Mouse (Mus musculus) 3134 (cell line): Measurements from ENCODE around the gene Nceh1.

Source experiments
- DNase-seq: peaks from one replicate; pipeline ENCODE4 v3.0.0-alpha.2; 2011; ENCODE audit warnings: low spot score; ENCODE audit not compliant: insufficient read length; ENCODE audit errors: extremely low read depth

The Nceh1 gene

DNA sequence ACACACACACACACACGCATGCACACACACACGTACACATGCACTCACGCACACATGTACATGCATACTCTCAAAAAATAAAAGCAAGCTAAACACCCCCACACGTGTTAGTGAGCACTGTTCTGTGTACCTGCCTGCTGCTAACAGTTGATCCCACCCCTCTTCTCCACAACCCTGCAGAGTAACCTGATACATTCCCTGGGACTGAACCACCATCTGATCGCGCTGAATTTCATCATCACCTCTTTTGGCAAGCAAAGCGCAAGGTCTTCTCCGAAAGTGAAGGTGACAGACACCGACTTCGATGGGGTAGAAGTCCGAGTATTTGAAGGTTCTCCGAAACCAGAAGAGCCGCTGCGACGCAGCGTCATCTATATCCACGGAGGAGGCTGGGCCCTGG lies 39.7 kb downstream of the Nceh1 start:
- DNase-seq, result no peak

DNA sequence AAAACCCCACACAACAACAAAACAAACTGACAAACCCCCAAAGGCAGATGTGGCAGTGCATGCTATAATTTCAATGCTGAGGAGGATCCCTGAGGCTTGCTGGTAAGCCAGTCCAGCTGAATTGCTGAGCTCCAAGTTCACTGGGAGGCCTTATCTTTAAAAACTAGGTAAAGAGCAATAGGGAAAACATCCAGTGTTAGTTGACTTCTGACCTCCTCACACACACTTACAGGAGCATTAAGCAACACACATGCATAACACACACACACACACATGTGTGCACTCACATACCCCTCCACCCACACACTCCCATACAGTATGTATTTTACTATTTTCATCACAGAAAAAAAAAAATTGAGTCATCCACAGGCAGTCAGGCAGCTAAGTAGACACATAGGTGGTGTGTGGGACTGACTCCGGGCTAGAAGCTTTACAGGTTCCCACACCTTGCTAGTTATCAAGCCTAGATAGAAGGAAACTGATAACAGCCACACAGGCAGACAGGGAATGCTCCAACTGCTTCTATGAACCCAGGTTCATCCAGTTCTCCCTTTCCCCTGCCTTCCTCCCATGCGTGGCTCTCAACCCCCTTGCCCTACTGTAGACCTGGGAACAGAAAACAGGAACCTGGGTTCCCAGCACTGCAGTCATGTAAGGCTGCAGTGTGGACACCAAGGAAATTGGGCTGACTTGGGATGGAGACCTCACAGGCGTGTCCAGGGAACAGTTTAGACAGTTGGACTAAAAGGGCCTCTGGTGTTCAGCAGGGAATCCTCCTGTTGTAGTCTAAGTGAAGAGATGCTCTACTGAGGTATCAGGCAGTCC lies 45.1 kb downstream of the Nceh1 start:
- DNase-seq, result no peak

DNA sequence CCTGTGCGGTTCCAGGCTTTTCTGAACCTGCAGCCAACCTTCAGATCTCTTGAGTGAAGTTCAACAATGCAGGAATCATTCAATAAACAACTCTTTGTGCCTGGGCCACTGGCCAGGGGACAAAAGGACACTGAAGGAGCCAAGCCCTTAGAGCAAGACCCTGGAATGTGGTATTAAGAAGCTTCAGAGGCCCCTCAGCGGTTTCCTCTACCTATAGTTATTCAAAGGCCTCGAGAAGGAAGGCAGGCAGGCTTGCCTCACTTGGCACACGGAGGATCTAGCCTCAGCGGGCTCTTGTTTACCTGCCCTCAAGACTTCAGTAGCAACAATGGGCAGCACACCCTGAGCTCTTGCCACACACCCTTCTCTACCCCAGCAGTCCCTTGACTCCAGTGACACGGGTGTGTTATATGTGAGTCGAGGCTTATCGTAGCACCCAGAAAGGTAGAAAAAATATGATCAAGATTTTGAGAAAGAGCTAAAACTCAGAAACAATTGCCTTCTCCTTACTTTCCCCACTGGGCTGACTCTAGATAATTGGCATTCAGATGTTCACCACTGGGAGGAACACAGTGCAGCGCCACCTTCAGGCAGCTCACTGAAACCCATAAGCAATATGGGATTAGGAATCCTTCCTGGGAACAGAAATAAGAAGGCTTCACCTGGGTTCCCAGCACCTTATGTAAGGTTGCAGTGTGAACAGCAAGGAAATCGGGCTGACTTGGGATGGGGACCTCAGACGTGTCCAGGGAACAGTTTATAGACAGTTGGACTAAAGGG lies 46.0 kb downstream of the Nceh1 start:
- no peak for DNase-seq

DNA sequence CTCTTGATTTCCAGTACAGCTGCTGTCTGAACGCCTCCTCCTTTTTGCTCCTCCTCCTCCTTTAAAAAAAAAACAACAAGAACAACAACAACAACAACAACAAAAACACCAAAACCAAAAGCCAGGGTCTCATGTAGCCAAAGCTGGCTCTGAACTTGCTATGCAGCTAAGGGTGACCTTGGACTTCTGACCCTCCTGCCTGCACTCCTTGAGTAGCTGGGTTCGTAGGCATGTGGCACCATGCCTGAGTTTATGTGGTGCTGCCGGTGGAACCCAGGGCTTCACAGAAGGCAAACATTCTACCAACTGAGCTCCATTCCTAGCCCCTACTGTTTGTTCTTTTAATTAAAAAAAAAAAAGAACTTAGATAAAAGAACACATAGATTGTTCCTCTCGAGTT lies 50.6 kb downstream of the Nceh1 start:
- DNase-seq, result no peak

DNA sequence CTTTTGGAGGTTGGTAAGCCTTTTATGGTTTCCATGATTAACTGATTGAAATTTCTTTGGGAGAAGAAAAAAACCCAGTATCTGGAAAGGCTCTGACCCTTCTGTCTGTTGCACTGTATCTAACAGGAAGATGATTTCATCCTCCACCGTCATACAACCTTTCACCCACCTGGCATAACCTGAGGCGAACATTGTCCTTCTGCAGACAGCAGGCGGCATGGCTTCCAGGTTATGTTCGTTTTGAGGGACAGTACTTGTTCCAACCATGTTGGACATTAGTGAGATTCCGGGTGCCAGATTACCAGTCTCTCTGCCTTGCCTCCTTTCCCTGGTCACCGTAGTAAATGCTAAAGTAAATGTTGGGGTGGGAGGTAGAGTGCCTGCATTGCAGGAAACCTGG lies 51.1 kb downstream of the Nceh1 start:
- DNase-seq, result no peak

DNA sequence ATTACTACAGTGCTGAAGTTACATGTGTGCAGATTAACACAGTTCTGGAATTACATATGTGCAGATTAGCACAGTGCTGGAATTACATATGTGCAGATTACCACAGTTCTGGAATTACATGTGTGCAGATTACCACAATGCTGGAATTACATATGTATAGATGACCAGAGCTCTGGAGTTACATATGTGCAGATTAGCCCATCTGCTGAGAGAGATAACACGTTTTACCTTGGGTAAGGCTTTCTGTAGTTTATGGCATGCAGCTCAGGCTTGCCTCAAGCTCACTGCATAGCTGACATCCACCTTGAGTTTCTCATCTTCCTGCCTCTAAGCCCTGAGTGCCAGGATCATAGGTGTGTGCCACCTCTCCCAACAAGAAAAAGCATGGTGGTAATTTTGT lies 52.2 kb downstream of the Nceh1 start:
- no peak for DNase-seq

DNA sequence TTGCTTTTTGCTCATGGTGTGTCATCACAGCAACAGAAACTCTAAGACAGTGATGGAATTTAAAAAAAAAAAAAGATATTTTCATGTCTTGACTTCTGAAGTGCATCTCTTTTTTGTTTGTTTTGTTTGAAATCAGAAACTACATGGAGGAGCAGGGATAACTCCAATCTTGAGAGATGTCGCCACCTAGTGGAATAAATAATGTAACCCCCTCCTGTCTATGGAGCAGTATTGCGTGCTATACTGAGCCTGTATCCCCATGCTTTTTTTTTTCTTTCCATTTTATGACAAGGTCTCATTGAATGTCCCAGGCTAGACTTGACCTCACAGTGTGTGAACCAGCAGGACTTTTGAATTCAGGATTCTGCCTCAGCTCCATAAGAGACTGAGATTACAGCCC lies 54.5 kb downstream of the Nceh1 start:
- DNase-seq, result peak; percentile 26

DNA sequence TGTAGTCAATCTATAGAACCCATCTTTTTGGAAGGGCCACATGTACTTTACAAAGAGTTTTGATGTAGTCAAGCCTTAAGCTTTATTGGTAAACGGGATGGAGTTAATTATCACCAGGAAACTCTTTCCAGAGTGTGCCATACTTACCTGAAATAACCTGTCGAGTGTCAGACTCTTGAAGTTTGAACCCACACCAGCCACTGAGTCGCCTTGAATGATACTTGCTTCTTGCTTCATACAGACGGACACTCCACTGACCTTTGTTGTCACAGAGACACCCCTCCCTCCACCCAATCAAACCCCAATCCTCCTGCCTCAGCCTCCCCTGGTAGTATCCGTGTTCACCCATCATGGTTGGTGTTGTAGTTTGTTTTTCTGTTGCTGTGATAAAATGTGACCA lies 55.8 kb downstream of the Nceh1 start:
- no peak for DNase-seq

DNA sequence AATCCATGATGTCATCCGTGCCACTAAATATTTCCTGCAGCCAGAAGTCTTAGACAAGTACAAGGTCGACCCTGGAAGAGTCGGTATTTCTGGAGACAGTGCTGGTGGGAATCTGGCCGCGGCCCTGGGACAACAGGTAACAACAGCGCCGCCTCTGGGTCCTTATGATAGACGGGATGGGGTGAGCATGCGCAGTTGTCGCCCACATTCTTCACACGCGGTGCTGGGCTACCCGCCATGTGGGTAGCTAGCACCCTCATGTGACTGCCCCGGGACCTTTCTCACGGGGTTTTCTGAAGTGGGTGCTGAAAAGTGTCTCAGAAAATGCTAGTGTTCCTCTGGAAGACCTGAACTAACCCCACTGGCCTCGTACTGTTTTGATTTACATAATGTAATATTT lies 56.8 kb downstream of the Nceh1 start:
- no peak for DNase-seq

DNA sequence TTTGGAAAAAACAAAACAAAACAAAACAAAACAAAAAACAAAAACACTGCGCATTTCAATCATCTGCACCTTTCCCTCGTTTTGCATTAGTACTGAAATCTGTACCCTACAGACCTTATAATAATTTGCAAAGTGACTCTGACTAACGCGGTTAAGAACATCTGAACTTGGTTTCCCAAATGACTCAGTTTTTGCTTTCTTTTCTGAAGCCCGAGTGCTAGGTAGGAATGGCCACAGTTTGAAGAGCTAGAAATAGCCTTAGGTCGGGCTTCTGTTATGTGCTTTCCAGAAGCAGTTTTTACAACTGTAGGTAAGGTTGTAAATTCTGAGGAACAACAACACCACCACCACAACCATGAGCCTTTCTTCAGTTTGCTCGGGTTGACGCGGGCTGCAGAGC lies 59.1 kb downstream of the Nceh1 start:
- DNase-seq, result no peak

DNA sequence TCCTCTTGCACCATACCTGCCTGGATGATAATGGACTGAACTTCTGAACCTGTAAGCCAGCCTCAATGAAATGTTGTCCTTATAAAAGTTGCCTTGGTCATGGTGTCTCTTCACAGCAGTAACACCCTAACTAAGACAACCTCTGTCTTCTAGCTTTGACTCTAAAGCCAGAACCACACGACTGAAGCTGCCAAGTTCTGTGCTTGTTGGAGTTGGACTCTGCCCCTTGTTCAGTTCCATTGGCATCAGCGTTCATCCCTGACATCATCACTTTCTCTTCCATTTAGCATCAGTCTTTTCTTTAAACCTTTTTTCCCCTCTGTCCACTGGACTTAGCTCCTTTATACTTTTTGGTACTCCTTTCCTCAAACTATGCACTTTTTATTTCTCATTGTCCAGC lies 63.4 kb downstream of the Nceh1 start:
- DNase-seq, result no peak

DNA sequence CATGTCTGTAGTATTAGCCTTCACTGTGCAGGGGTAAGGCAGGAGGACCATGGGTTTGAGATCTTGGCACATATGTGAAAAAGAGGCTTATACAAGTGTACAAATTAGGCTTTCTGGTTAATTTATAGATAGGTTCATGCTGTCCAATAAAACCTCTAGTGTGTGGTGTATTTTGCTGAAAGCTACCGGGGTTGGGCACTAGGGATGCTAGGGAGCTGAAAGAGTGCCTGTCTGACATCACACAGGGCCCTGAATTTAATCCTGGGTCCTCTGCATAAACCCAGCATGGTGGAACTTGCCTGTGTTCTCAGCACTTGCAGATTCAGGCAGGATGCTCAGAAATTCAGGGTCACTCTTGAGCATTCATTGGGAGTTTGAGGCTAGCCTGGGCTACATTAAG lies 65.0 kb downstream of the Nceh1 start:
- DNase-seq, result no peak

DNA sequence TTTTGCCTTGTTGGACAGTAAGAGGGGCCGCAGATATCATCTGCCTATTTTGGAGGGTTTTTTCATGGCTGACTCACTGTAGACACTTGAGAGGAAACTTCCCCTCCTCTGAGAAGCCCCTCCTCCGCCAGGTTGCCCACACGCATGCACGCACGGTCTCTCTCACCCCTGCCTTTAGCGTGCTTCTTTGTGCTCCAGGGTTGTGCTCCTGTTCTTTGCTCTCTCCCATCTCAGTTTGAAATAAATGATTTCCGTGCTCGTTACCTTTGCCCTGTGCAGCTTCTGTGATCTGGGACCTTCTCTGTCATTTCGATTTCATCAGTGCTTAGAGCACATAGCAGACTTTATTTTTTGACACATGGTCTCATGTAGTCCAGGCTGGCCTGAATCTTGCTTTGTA lies 66.3 kb downstream of the Nceh1 start:
- DNase-seq, result no peak

DNA sequence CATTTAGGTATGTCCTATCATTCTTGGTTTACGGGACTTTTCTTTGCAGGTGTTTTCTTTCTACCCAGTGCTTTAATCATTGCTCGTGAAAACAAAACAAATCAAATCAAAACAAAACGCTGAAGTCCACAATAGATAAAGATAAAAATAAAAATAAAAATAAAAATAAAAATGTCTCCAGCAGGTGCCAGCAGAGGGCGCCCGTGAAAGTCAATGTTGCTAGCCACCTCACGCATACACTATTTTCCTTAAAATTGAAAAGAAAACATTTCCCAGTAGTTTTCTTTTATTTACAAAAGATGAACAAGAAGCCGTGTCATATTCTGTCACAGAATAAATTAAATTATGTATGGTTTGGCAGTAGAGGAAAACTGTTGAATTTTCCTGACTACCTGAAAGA lies 68.2 kb downstream of the Nceh1 start:
- DNase-seq, result no peak

DNA sequence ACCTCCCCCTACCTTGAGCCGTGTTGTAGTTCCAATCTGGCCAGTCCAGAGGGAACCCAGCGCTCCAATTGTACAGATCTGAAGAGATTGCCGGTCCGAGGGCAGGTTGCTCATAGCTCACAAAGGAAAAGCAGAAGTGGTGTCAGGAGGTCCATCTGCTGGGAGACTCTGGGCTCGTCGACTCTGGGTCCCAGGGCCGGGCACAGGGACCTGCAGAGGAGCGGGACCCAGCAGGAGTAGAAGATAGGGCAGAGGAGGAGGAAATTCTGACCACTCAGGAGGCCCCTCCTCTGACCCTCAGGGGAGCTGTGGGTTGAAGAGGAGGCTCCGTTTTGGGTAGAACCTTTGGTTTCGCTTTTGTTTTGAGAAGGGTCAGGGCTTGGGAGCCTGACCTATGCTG lies 75.7 kb downstream of the Nceh1 start:
- peak; percentile 31 for DNase-seq

DNA sequence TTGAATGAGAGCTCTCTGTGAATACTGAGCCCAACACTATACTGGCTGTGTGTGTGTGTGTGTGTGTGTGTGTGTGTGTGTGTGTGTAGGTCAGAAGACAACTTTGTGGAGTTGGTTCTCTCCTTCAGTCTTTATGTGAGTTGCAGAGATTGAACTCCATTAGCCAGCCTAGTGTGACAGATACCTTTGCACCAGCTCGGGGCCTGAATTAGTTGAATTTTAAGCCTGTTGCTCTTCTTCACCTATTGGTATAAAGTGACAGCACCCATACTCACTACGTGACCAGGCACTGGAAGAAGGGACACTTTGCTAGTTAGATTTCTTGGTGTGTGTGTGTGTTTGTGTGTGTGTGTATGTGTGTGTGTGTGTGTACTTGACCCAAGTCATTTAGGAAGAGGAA lies 77.6 kb downstream of the Nceh1 start:
- DNase-seq, result no peak

DNA sequence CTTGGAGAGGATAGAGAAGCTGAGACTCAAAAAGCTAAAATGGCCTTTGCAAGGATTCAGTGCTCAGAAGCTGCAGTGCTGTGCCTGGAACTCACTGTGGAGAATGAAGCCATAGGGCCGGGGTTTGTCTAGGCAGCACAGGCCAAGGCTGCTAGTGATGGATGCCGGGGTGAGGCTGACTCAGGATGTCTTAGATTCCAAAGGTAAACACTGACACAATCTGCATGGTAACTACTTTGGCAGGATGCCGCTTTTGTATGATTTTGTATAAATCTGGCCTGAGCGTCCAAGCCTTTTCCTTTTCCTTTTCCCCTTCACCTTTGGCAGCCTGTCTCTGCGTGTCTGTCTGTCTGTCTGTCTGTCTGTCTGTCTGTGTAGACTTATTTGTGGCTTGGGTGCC lies 84.6 kb downstream of the Nceh1 start:
- DNase-seq, result no peak

DNA sequence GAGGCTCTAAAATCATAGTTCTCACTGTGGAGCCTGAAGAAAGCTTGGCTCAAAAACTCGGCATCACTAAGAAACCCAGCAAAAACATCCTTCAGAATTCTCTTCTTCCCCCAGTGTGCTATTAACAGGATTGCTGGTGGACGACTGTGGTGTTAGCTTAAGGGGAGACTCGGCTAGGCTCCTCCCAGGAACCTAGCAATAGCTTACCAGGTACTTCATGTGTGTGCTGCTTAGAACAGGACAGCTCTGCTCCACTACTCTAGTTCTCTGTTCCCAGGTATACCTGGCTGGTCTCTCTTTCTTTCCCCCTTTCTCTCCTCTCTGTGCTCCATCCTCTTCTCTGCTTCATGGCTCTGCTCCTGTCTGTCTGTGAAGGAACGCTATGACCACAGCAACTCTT lies 85.1 kb downstream of the Nceh1 start:
- DNase-seq, result no peak

DNA sequence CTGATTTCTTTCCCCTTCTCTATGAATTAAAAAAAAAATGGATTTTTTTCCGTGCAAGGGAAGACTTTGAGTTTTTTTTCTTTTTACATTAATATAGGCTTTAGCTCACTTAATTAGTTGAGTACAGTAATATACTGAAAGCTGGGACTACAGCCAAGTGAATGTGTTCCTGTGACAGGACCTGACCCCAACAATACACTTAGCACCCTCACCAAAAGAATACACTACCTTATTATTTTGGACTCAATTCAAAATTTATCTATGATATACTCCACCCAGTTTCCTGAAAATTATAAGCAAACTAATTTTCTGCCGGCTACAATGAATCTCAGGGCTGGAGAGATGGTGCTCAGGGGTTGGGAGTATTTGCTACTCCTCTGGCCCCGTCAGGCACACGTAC lies 86.4 kb downstream of the Nceh1 start:
- no peak for DNase-seq

DNA sequence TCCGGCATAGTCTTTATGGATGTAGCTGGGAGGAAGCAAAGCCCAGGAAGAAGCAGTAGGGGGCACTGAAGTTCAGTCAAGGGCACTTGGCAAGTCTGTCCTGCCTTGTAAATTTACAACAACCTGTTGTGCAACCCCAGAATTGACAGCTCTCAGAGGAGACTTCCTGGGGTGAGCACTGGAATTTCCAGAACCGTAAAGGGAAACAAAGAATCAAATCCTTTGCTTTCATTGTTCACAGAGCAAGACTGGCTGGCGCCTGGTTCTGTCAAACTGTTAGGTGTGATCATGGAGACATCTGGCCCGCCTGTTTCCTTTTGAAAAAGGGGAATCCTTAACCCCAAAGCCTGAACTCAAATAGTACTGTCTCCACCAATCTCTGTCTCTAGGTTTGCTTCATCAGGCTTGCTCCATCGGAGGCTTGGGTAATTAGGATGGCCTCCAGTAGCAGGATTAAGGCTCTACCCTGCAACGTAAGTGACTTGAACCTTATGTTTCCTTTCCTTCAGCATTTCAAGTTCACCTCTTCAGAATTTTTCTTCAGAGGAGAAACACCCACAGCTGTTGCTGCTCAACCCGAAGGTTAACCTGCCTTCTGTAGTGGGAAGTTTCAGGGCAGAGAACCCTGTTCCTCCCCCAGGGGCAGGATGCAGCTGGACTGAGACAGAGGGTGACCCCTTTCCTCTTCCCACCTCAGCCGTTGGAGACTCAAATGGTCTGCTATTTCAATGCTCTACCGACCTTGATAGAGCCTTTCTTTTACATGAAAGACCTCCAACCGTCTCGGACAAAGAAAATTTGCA lies 87.6 kb downstream of the Nceh1 start:
- peak; percentile 16 for DNase-seq

DNA sequence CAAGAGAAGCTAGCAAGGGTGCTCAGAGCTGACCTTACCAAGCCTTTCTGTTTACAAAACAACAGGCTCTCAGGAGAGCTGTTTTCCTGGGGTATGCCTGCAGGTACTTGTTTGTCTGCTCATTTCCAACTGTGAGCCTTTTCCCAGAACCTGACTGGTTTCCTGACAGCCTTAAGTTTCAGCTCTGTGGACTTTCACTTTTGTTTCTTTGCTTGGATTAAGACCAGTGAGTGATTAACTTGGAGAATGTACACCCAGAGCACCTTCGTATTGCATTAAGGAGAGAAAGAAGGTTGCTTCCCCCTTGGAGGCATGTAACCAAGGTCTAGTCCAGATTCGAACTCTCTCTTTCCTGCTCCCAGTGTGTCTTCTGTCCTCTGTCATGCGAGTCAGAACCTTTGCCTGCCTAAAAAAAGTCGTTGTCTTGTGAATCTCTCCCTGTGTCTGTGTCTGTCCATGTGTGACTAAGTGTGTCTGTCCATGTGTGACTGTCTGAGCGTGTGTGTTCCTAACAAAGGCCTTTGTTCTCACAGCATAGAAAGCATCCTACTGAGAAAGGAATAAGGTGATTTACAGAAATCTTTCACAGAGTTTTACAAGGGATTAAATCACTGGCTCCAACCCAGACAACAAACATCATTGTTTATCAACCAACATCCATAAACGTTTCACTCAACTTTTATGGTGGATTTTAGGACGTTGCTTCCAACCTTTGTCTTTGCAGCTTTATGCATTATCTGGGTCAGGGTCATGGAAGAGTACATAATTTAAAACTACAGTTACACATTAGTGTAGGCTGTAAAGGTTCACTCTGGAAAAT lies 90.4 kb downstream of the Nceh1 start:
- no peak for DNase-seq
